Mouse (Mus musculus): ENCODE data around the gene Zfp981.
"Not testable (repeated sequence)": the region's sequence is repeated elsewhere in the genome, so short reads cannot be mapped to it uniquely, and the experiment has no call there.

Zfp981 gene

GRCm38 (mm10) chr4:146486753-146487152, 15.1 kb upstream of the Zfp981 start:
- not testable (repeated sequence) for DNase-seq

- not testable (repeated sequence) for DNase-seq
These were observed 12.6 kb upstream of the Zfp981 start for GRCm38 (mm10) chr4:146489196-146489595.

GRCm38 (mm10) chr4:146491993-146492392, 9.8 kb upstream of the Zfp981 start:
- DNase-seq, result not testable (repeated sequence)

GRCm38 (mm10) chr4:146492439-146492838, 9.4 kb upstream of the Zfp981 start:
- DNase-seq, result no peak

GRCm38 (mm10) chr4:146492851-146493250, 9.0 kb upstream of the Zfp981 start:
- no peak for DNase-seq

- not testable (repeated sequence) for DNase-seq
These were observed 8.4 kb upstream of the Zfp981 start for GRCm38 (mm10) chr4:146493319-146493907.

- no peak for DNase-seq
These were observed 6.8 kb upstream of the Zfp981 start for GRCm38 (mm10) chr4:146494980-146495379.

GRCm38 (mm10) chr4:146497695-146498275, 4.0 kb upstream of the Zfp981 start:
- not testable (repeated sequence) for DNase-seq

GRCm38 (mm10) chr4:146509029-146509428, 7.2 kb downstream of the Zfp981 start:
- not testable (repeated sequence) for DNase-seq

GRCm38 (mm10) chr4:146511871-146512270, 10.0 kb downstream of the Zfp981 start:
- not testable (repeated sequence) for DNase-seq

GRCm38 (mm10) chr4:146516474-146516873, 14.6 kb downstream of the Zfp981 start:
- DNase-seq, result no peak

- DNase-seq, result not testable (repeated sequence)
These were observed 15.3 kb downstream of the Zfp981 start for GRCm38 (mm10) chr4:146517150-146517549.

- no peak for DNase-seq
These were observed 18.9 kb downstream of the Zfp981 start for GRCm38 (mm10) chr4:146520723-146521122.

- no peak for DNase-seq
These were observed 32.7 kb downstream of the Zfp981 start for GRCm38 (mm10) chr4:146534574-146534973.

- DNase-seq, result no peak
These were observed 34.1 kb downstream of the Zfp981 start for GRCm38 (mm10) chr4:146535883-146536282.

- peak; percentile 1 to 3 for DNase-seq
These were observed 78.4 kb downstream of the Zfp981 start for GRCm38 (mm10) chr4:146579905-146580873.
